Mouse (Mus musculus): ENCODE data around the gene BC003965. TPM values are rescaled to one million over a fixed set of nuclear protein-coding genes. Genes with fewer than 3 reads are reported as not detected.

Gene BC003965
- polyA plus RNA-seq, 1 experiment: 18.8 TPM

GRCm38 (mm10) chr17:25235635-25236034, 51.3 kb downstream of the BC003965 start:
- WGBS: 94% methylated on average over 9 of the region's 9 CpGs
- DNase-seq: no peak
- H3K27me3 ChIP-seq (ENCODE audit: control insufficient read depth, insufficient read depth, low read length): no peaks in the 10 kb centered on the region
- no peak overlapping the region for H3K27ac ChIP-seq (ENCODE audit: control insufficient read depth, insufficient read depth, low read length)
- peaks cover 23% of the 10 kb centered on the region for H3K36me3 ChIP-seq (ENCODE audit: control insufficient read depth, insufficient read depth, low read length)
- H3K4me3 ChIP-seq (ENCODE audit: control insufficient read depth, insufficient read depth, low read length): no peak overlapping the region
- TF ChIP-seq POLR2A (IDR thresholded peaks at IDR 0.05; ENCODE audit: control insufficient read depth, extremely low read depth, insufficient read depth, low read length, poor library complexity) (no peak), CTCF (IDR thresholded peaks at IDR 0.05; ENCODE audit: borderline replicate concordance, control insufficient read depth, extremely low read depth, insufficient read depth, low read length, poor library complexity) (no peak)
- peaks cover 6% of the 10 kb centered on the region for H3K4me1 ChIP-seq (replicated peaks; ENCODE audit: control insufficient read depth, insufficient read depth, low read length)

Other genes starting within 250 kb of the BC003965 start
- gene Mapk8ip3, start 247.6 kb upstream of the BC003965 start, polyA plus RNA-seq (2012; rRNA removed): 255 and 272 TPM in 2 replicates
- 13.5 and 15.0 TPM in 2 replicates for gene Jpt2, start 223.9 kb upstream of the BC003965 start, polyA plus RNA-seq (2012; rRNA removed)
- gene Cramp1l, start 168.8 kb upstream of the BC003965 start, polyA plus RNA-seq (2012; rRNA removed): 41.4 and 46.9 TPM in 2 replicates
- gene Ift140, start 168.5 kb upstream of the BC003965 start, polyA plus RNA-seq (2012; rRNA removed): 17.0 and 22.6 TPM in 2 replicates
- gene Tmem204, start 101.0 kb upstream of the BC003965 start, polyA plus RNA-seq (2012; rRNA removed): 7.2 and 11.3 TPM in 2 replicates
- 26.4 and 28.1 TPM in 2 replicates for gene Telo2, start 68.6 kb upstream of the BC003965 start, polyA plus RNA-seq (2012; rRNA removed)
- gene Ptx4, start 63.8 kb upstream of the BC003965 start, polyA plus RNA-seq (2012; rRNA removed): not detected in 2 replicates
- gene Clcn7, start 51.2 kb upstream of the BC003965 start, polyA plus RNA-seq (2012; rRNA removed): 43.4 and 45.9 TPM in 2 replicates
- 0.05 and 0.09 TPM in 2 replicates for gene Ccdc154, start 22.1 kb upstream of the BC003965 start, polyA plus RNA-seq (2012; rRNA removed)
- 0.11 TPM in 1 of 2 replicates, not detected in the other for gene Gm38655, start 9.1 kb upstream of the BC003965 start, polyA plus RNA-seq (2012; rRNA removed)
- gene Unkl, start 3.8 kb downstream of the BC003965 start, polyA plus RNA-seq (2012; rRNA removed): 60.1 and 64.6 TPM in 2 replicates
- gene Gnptg, start 55.6 kb downstream of the BC003965 start, polyA plus RNA-seq (2012; rRNA removed): 39.8 and 47.7 TPM in 2 replicates
- 38.0 and 40.9 TPM in 2 replicates for gene Tsr3, start 55.6 kb downstream of the BC003965 start, polyA plus RNA-seq (2012; rRNA removed)
- 56.5 and 60.9 TPM in 2 replicates for gene Baiap3, start 71.8 kb downstream of the BC003965 start, polyA plus RNA-seq (2012; rRNA removed)
- 304 and 316 TPM in 2 replicates for gene Ube2i, start 90.1 kb downstream of the BC003965 start, polyA plus RNA-seq (2012; rRNA removed)
- gene Prss34, start 113.8 kb downstream of the BC003965 start, polyA plus RNA-seq (2012; rRNA removed): 1.2 and 1.3 TPM in 2 replicates
- gene Prss28, start 124.1 kb downstream of the BC003965 start, polyA plus RNA-seq (2012; rRNA removed): 0.13 and 0.18 TPM in 2 replicates
- gene Prss29, start 134.1 kb downstream of the BC003965 start, polyA plus RNA-seq (2012; rRNA removed): 2.3 and 2.7 TPM in 2 replicates
- gene Tpsab1, start 161.0 kb downstream of the BC003965 start, polyA plus RNA-seq (2012; rRNA removed): 0.44 and 0.61 TPM in 2 replicates
- gene Tpsb2, start 181.8 kb downstream of the BC003965 start, polyA plus RNA-seq (2012; rRNA removed): 4.7 and 7.6 TPM in 2 replicates
- 0.80 and 1.8 TPM in 2 replicates for gene Tpsg1, start 184.7 kb downstream of the BC003965 start, polyA plus RNA-seq (2012; rRNA removed)
- gene Cacna1h, start 249.2 kb downstream of the BC003965 start, polyA plus RNA-seq (2012; rRNA removed): 1.5 and 4.3 TPM in 2 replicates

All from thymus, adult 2 months (tissue).